Mouse (Mus musculus) kidney, adult 2 months (tissue): ENCODE results near the gene Zfp446. TPM values are rescaled to one million over a fixed set of nuclear protein-coding genes. Genes with fewer than 3 reads are reported as not detected.

ENCODE experiments used
- DNase-seq: peaks from one replicate; pipeline ENCODE4 v3.0.0; 2021
- H3K27ac ChIP-seq: fragments of 200-500 bp; 2 replicates; pipeline ENCODE4 v1.5.1; 2012; ENCODE audit warnings: low read depth, low read length, control low read depth, inconsistent platforms; ENCODE audit not compliant: insufficient read depth
- H3K27me3 ChIP-seq: fragments of 200-500 bp; replicated peaks from 2 replicates; pipeline ENCODE4 v1.6.1; 2012; ENCODE audit warnings: mild to moderate bottlenecking, moderate library complexity, low read length, inconsistent platforms; ENCODE audit not compliant: control insufficient read depth, insufficient read depth
- H3K36me3 ChIP-seq: fragments of 200-500 bp; 2 replicates; pipeline ENCODE4 v1.6.1; 2012; ENCODE audit warnings: mild to moderate bottlenecking, moderate library complexity, low read length, inconsistent platforms; ENCODE audit not compliant: control insufficient read depth, insufficient read depth
- H3K4me1 ChIP-seq: fragments of 200-500 bp; 2 replicates; pipeline ENCODE4 v1.6.1; 2011; ENCODE audit warnings: low read length; ENCODE audit not compliant: control insufficient read depth, insufficient read depth
- H3K4me3 ChIP-seq: fragments of 200-500 bp; 2 replicates; pipeline ENCODE4 v1.5.1; 2011; ENCODE audit warnings: mild to moderate bottlenecking, low read depth, low read length, control low read depth; ENCODE audit not compliant: insufficient read depth
- CTCF ChIP-seq: fragments of 200-500 bp; conservative IDR thresholded peaks from 2 replicates; pipeline ENCODE4 v1.5.1; 2011; ENCODE audit warnings: low read depth, mild to moderate bottlenecking, control low read depth, low read length, moderate library complexity, mixed read lengths; ENCODE audit not compliant: insufficient read depth, insufficient read length
- POLR2A ChIP-seq: fragments of 200-500 bp; IDR thresholded peaks from one replicate; pipeline ENCODE4 v1.6.1; 2011; ENCODE audit warnings: low read depth, low read length, control low read depth
- WGBS: fragments of 180-500 bp; shearing (Covaris S2); methylation state at CpG from one replicate; pipeline ENCODE4 v1.1.7; 2018; 5-methylcytosine and 5-hydroxymethylcytosine counted together
- polyA plus RNA-seq: library from polyadenylated mRNA; depleted of rRNA; stranded (reverse); fragments of >200 nt; gene quantifications from 2 replicates; pipeline ENCODE4 v1.2.3, GENCODE M21; 2012

Gene Zfp446
- polyA plus RNA-seq, 1 experiment, result 5.4 TPM

GRCm38 (mm10) chr7:13010005-13010908, 32.6 kb downstream of the Zfp446 start, which contains the start of gene Zbtb45:
Gene Zbtb45 (minus strand): TSS chr7:13010034.
- peak within 1 kb of the TSS; percentile 81 for H3K27ac ChIP-seq
- peaks cover 4% of the 10 kb centered on the region; the same call in 1 of the 2 replicates for H3K4me1 ChIP-seq
- H3K27me3 ChIP-seq, result no peaks in the 10 kb centered on the region
- TF ChIP-seq POLR2A (no peak), CTCF (no peak)
- no peak for DNase-seq
- H3K36me3 ChIP-seq, result no peaks in the 10 kb centered on the region
- WGBS, result 13% methylated on average over 26 of the region's 26 CpGs
- H3K4me3 ChIP-seq, result peak within 1 kb of the TSS; percentile 78

- Histone ChIP-seq H3K27me3 (no peaks in the 10 kb centered on the region), H3K4me3 (no peak overlapping the region), H3K27ac (no peak overlapping the region), H3K4me1 (peaks cover 4% of the 10 kb centered on the region; the same call in 1 of the 2 replicates), H3K36me3 (no peaks in the 10 kb centered on the region)
- DNase-seq, result no peak
- no peak for TF ChIP-seq POLR2A
- no peak for TF ChIP-seq CTCF
- 64% methylated on average over 4 of the region's 4 CpGs for WGBS
Observed at GRCm38 (mm10) chr7:13013671-13014070, 36.0 kb downstream of the Zfp446 start.

- Histone ChIP-seq H3K4me1 (peaks cover 4% of the 10 kb centered on the region; the same call in 1 of the 2 replicates), H3K36me3 (no peaks in the 10 kb centered on the region), H3K27ac (no peak overlapping the region), H3K27me3 (no peaks in the 10 kb centered on the region), H3K4me3 (no peak overlapping the region)
- WGBS, result 53% methylated on average over 6 of the region's 6 CpGs
- no peak for DNase-seq
- TF ChIP-seq CTCF (no peak), POLR2A (no peak)
Observed at GRCm38 (mm10) chr7:13014275-13014839, 36.7 kb downstream of the Zfp446 start.

GRCm38 (mm10) chr7:13015217-13015616, 37.6 kb downstream of the Zfp446 start:
- Histone ChIP-seq H3K4me1 (peaks cover 4% of the 10 kb centered on the region; the same call in 1 of the 2 replicates), H3K4me3 (no peak overlapping the region), H3K27ac (no peak overlapping the region), H3K27me3 (no peaks in the 10 kb centered on the region), H3K36me3 (no peaks in the 10 kb centered on the region)
- DNase-seq, result no peak
- WGBS, result 80% methylated on average over 1 of the region's 1 CpGs
- no peak for TF ChIP-seq CTCF
- TF ChIP-seq POLR2A, result no peak

GRCm38 (mm10) chr7:13022773-13023535, 45.3 kb downstream of the Zfp446 start:
- DNase-seq, result peak; percentile 83
- WGBS, result 4% methylated on average over 31 of the region's 31 CpGs

GRCm38 (mm10) chr7:13023928-13024731, 46.5 kb downstream of the Zfp446 start:
- peak; percentile 95 for DNase-seq
- Histone ChIP-seq H3K36me3 (peaks cover 2% of the 10 kb centered on the region; the same call in 1 of the 2 replicates), H3K4me1 (peaks cover 12% of the 10 kb centered on the region), H3K27me3 (no peaks in the 10 kb centered on the region), H3K4me3 (peak overlapping the region; percentile 65), H3K27ac (peak overlapping the region; percentile 92)
- no peak for TF ChIP-seq CTCF
- TF ChIP-seq POLR2A, result peak; percentile 73
- under 1% methylated on average over 87 of the region's 95 CpGs for WGBS

More at GRCm38 (mm10) chr7:13022773-13023535, 45.3 kb downstream of the Zfp446 start:
- peak overlapping the region; percentile 62 for H3K4me3 ChIP-seq
- H3K36me3 ChIP-seq, result peaks cover 2% of the 10 kb centered on the region; the same call in 1 of the 2 replicates
- peak overlapping the region; percentile 29; the same call in 1 of the 2 replicates for H3K27ac ChIP-seq
- TF ChIP-seq POLR2A (no peak), CTCF (no peak)
- H3K4me1 ChIP-seq, result peaks cover 12% of the 10 kb centered on the region
- H3K27me3 ChIP-seq, result no peaks in the 10 kb centered on the region
